Mouse (Mus musculus) bone marrow macrophage, adult 2 months (primary cell): ENCODE measurements around the gene Eea1.
A peak's percentile ranks its signal among the peaks of the same experiment; 100 is the strongest.

Experiments used
- CTCF ChIP-seq: IDR thresholded peaks from 2 replicates; pipeline ENCODE4 v1.5.1; 2012; ENCODE audit warnings: low read depth, mild to moderate bottlenecking, low read length, moderate library complexity
- POLR2A ChIP-seq: IDR thresholded peaks from 2 replicates; pipeline ENCODE4 v1.6.1; 2012; ENCODE audit warnings: mild to moderate bottlenecking, low read depth, low read length, borderline replicate concordance

DNA sequence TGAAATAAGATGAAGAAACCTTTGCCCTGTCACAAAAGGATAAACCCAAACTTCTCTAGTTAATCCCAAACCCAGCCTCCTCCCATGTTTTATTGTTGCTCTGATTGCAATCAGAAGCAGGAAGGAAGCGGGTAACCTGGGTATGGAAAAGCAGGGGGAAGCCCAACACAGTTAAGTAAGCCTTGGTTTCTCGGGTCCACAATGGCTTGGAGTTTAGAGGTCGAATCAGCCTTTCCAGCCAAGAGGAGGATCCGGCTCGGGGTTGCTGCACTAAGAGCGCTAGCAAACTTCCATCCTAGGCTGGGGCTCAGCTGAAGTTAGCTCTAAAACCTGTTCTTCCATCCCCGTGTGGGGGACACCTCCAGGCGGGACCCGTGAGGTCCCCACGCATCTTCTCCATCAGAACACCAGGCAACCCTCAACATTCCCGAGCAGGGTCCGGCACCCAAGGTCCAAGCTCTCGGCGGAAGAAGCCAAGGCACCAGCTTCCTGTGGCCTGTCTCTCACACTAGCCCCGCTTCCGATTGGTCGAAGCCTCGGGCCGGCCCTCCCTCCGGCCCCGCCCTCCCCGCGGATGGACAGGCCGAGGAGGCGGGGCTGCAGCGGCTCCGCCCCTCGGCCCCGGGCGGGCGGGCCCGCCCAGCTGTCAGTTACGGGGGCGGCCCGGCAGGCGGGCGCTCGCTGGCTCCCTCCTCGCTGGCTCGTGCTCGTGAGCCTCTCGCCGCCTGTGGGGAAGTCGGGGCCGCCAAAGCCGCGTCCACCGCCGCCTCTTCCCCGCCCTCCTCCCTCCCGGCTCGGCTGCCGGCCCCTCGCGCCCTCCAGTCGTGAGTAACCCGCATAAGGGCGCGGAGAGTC is at the start of gene Eea1:
- TF ChIP-seq POLR2A (peak; percentile 15; the same call in 1 of the 2 replicates), CTCF (no peak)
